Mouse (Mus musculus): ENCODE measurements around the gene Hps1.

- TF ChIP-seq CTCF (IDR thresholded peaks at IDR 0.05; ENCODE audit: insufficient read depth, low read length) (no peak), POLR2A (IDR thresholded peaks at IDR 0.05; ENCODE audit: borderline replicate concordance, extremely low read depth, low read depth, low read length) (no peak)
Measured at GRCm38 (mm10) chr19:42810140-42810539, 30.4 kb upstream of the Hps1 start.

Data from lung, adult 2 months (tissue).